Mouse (Mus musculus): ENCODE data around the gene N4bp1.

DNA sequence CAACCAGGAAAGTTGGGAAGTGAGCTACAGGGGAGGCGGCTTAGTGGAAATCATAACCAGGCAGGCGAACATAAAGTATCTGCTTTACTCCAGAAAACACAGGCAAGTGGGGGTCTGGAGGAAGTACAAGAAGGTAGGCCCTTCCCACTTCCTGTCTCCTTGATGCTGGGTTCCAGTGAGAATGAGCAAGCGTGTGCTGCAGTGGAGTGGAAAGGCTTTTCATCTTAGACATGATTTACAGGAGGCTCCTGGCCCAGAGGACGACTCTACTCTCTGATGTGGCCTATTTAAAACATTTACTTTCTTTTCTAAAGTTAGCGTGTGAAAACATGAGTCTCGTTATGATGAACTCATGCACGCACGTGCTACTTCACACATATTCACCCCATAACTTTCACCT lies 105.9 kb downstream of the N4bp1 start:
- TF ChIP-seq POLR2A (IDR thresholded peaks at IDR 0.05; ENCODE audit: borderline replicate concordance, extremely low read depth, insufficient read depth, insufficient read length, poor library complexity, severe bottlenecking): no peak
- TF ChIP-seq CTCF (IDR thresholded peaks at IDR 0.05; ENCODE audit: borderline replicate concordance, extremely low read depth, insufficient read depth, insufficient read length): no peak

Data from brain, embryonic 14.5 days (tissue).